Mouse (Mus musculus) embryonic fibroblast, embryonic 13.5 days (primary cell): ENCODE results near the gene Kcnab1.

Experiments
- CTCF ChIP-seq: IDR thresholded peaks from 2 replicates; pipeline ENCODE4 v1.5.1; 2011; ENCODE audit warnings: mild to moderate bottlenecking, control low read depth, low read length, moderate library complexity, borderline replicate concordance; ENCODE audit not compliant: insufficient read depth
- POLR2A ChIP-seq: IDR thresholded peaks from 2 replicates; pipeline ENCODE4 v1.6.1; 2011; ENCODE audit warnings: low read depth, mild to moderate bottlenecking, control low read depth, low read length, moderate library complexity

- TF ChIP-seq POLR2A (no peak), CTCF (no peak)
Observed at GRCm38 (mm10) chr3:65104117-65104516, 5.1 kb upstream of the Kcnab1 start.
